Mouse (Mus musculus): ENCODE measurements at regions not wholly inside any gene's neighbourhood (a gene's known extent, or its start where the extent isn't known, plus 50 kb on each side); places are given as distances from the start of the nearest gene placed in this dataset.
A peak's percentile ranks its signal among the peaks of the same experiment; 100 is the strongest.

- peak; percentile 0 for DNase-seq
Observed at GRCm38 (mm10) chrX:61119499-61119898, 65.9 kb downstream of the Cdr1 start.

DNA sequence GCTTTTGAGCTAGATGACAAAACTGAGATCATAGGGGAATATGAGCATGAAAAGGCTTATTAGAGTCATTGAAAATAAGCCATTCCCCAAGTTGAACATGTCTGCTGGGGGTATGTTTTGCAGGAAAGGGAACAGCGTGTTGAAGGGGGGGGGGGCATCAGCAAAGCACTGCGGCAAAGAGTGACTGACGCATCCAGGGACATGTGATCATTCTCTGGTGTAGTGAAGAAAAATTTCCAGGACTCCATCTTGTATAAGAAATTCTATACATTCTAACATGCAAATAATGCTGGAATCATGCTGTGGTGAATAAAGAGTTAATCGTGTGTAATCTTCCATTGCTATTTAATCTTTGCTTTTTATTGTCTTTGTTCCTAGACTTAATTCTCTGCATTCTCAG, 68.0 kb downstream of the Cdr1 start:
- no peak for DNase-seq

- DNase-seq = no peak
Observed at GRCm38 (mm10) chrX:61116010-61116447, 69.3 kb downstream of the Cdr1 start.
